Comparison of ENCODE assay signal across 7 mouse cellular contexts in the genomic region with DNA sequence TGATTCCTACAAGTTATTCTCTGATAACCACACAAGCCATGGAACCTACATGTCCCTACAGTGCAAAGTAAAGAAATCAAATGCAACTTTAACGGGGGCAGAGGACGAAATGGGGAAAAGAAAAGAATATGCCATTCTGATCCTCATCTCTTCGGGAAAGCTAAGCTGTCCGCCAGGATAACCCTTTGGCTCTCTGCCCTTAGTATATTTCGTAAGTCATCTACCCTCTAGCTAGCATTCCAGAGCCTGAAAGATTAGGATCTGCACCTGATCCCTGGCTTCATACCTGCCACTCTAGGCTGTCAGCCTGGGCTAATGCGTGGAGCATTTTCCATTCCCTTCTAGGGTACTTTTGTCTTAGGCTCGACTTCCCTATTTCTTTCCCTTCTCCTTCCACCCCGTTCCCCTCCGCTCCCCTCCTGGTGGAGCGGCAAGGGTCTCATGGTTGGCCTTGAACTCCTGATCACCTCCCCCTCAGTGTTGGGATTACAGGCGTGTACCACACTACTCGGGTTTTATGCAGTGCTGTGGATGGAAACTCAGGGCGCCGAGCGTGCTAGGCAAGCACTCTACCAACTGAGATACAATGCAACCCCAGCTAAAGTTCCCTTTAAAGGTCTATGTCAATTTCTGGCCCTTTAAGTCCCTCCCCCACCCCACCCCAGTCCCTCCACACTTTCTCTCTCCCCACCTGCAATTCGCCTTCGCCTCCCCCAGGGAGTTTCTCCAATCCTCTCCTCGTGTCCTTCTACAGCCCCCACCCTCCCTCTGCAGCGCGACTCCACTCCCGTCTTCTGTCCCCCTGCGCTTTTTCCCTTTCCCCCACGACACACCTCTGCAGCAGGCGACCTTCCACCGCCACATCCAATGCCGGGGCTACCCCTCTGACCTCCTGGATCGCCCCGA. TPM values are rescaled to one million over a fixed set of nuclear protein-coding genes. Genes with fewer than 3 reads are reported as not detected.
A peak's percentile ranks its signal among the peaks of the same experiment; 100 is the strongest.
DNase-seq lines count a peak whose midpoint lies in the region; ATAC-seq and TF ChIP-seq lines count a peak whose summit lies in the region.

No protein-coding gene starts in this region.

- peak overlapping the region; percentile 87 for H3K9ac ChIP-seq in heart, embryonic 13.5 days
- H3K9ac ChIP-seq in limb, embryonic 11.5 days (ENCODE audit: low read length) = peak overlapping the region; percentile 61

- no peak for TF ChIP-seq CTCF in bone marrow, adult 2 months (IDR thresholded peaks at IDR 0.05; ENCODE audit: control insufficient read depth, insufficient read depth, low read length)

- no peak for TF ChIP-seq POLR2A in bone marrow, adult 2 months (IDR thresholded peaks at IDR 0.05; ENCODE audit: borderline replicate concordance, control insufficient read depth, low read depth, low read length)
- no peak for TF ChIP-seq POLR2A in myocyte (IDR thresholded peaks at IDR 0.05; ENCODE audit: insufficient read length, low read depth)

- peak overlapping the region; percentile 65 for H3K27ac ChIP-seq in bone marrow, adult 2 months (ENCODE audit: control insufficient read depth, insufficient read depth, low read depth, low read length, poor library complexity)
- H3K27ac ChIP-seq in heart, embryonic 13.5 days (replicated peaks) = peak overlapping the region; percentile 72
- no peak overlapping the region for H3K27ac ChIP-seq in limb, embryonic 11.5 days (replicated peaks; ENCODE audit: low read depth, low read length)

- peaks cover 9% of the 10 kb centered on the region for H3K36me3 ChIP-seq in heart, embryonic 13.5 days
- H3K36me3 ChIP-seq in limb, embryonic 11.5 days (ENCODE audit: control insufficient read depth, insufficient read depth, low read length) = no peaks in the 10 kb centered on the region
- H3K36me3 ChIP-seq in myocyte (ENCODE audit: control insufficient read depth, insufficient read depth) = no peaks in the 10 kb centered on the region

- intact Hi-C loops in left cerebral cortex, postnatal 4 days (cut with DNase I) = no loop called here

- H3K4me3 ChIP-seq in bone marrow, adult 2 months (replicated peaks; ENCODE audit: control insufficient read depth, low read depth, low read length) = peak overlapping the region; percentile 79
- H3K4me3 ChIP-seq in heart, embryonic 13.5 days = peak overlapping the region; percentile 73
- H3K4me3 ChIP-seq in limb, embryonic 11.5 days (ENCODE audit: low read depth, low read length) = peak overlapping the region; percentile 64
- peak overlapping the region; percentile 57 for H3K4me3 ChIP-seq in myocyte

- H3K4me1 ChIP-seq in bone marrow, adult 2 months (ENCODE audit: control insufficient read depth, insufficient read depth, low read length) = peaks cover 7% of the 10 kb centered on the region
- peaks cover 38% of the 10 kb centered on the region for H3K4me1 ChIP-seq in heart, embryonic 13.5 days
- 0 out of 2 replicates have a peak, but pooled peaks cover 6% of the 10 kb centered on the region for H3K4me1 ChIP-seq in limb, embryonic 11.5 days (ENCODE audit: control insufficient read depth, insufficient read depth, low read length)

- peaks cover 26% of the 10 kb centered on the region for H3K79me2 ChIP-seq in myocyte (ENCODE audit: control insufficient read depth, insufficient read depth)

- H3ac ChIP-seq in myocyte (ENCODE audit: control insufficient read depth, insufficient read length) = peak overlapping the region; percentile 56

- 4% methylated on average over 28 of the region's 28 CpGs for WGBS in bone marrow, adult 2 months
- WGBS in heart, embryonic 13.5 days = 8% methylated on average over 28 of the region's 28 CpGs
- WGBS in limb, embryonic 11.5 days = 16% methylated on average over 28 of the region's 28 CpGs

- H3K27me3 ChIP-seq in heart, embryonic 13.5 days (replicated peaks) = no peaks in the 10 kb centered on the region
- no peaks in the 10 kb centered on the region for H3K27me3 ChIP-seq in limb, embryonic 11.5 days (ENCODE audit: control insufficient read depth, insufficient read depth, low read length)
- H3K27me3 ChIP-seq in myocyte (ENCODE audit: control insufficient read depth, insufficient read depth, insufficient read length) = no peaks in the 10 kb centered on the region

- no peaks in the 10 kb centered on the region for H3K9me3 ChIP-seq in heart, embryonic 13.5 days
- no peaks in the 10 kb centered on the region for H3K9me3 ChIP-seq in limb, embryonic 11.5 days (ENCODE audit: control insufficient read depth, low read length)

- H3K4me2 ChIP-seq in heart, embryonic 13.5 days = peak overlapping the region; percentile 87
- H3K4me2 ChIP-seq in limb, embryonic 11.5 days (ENCODE audit: low read depth, severe bottlenecking) = peak overlapping the region; percentile 63
- peak overlapping the region; percentile 95 for H3K4me2 ChIP-seq in myocyte (ENCODE audit: low read depth)

- DNase-seq in left cerebral cortex, postnatal 4 days = peak; percentile 40
- no peak for DNase-seq in left cerebral cortex, adult 8-10 months (ENCODE audit: low spot score in 2 of 2)
- DNase-seq in limb, embryonic 11.5 days (ENCODE audit: low spot score) = no peak
- no peak for DNase-seq in T-cell, adult 2 months (ENCODE audit: low spot score)

- ATAC-seq in heart, embryonic 13.5 days (ENCODE audit: extremely low read depth, insufficient number of reproducible peaks, low FRiP score, low TSS enrichment) = no peak
- no peak for ATAC-seq in limb, embryonic 11.5 days (ENCODE audit: insufficient number of reproducible peaks, low FRiP score, low TSS enrichment, low read depth)

TF ChIP-seq in myocyte, 11 proteins besides CTCF, POLR2A, EP300 and RAD21:
- TF ChIP-seq USF1 (IDR thresholded peaks at IDR 0.05; ENCODE audit: low read depth) (no peak), POLR2AphosphoS2 (IDR thresholded peaks at IDR 0.05; ENCODE audit: insufficient read length, low read depth) (no peak), MYOG (IDR thresholded peaks at IDR 0.05; ENCODE audit: control insufficient read depth in 1 of 3, insufficient read depth in 1 of 3, insufficient read length in 2 of 3, low read depth in 2 of 3) (no peak), TCF3 (IDR thresholded peaks at IDR 0.05; ENCODE audit: insufficient read length, low read depth) (no peak), MAX (IDR thresholded peaks at IDR 0.05; ENCODE audit: low read depth) (no peak), CEBPB (IDR thresholded peaks at IDR 0.05; ENCODE audit: insufficient read depth, poor library complexity, severe bottlenecking) (no peak)

RNA-seq across cellular contexts. Expression of gene Agfg2, which starts 0.9 kb away (rescaled TPM):
- total RNA-seq in left cerebral cortex, postnatal 4 days (2021) = 10 to 100 TPM; 23.9 to 24.7 TPM
- 10 to 100 TPM; 50.0 to 54.8 (median 51.4) TPM for total RNA-seq in left cerebral cortex, adult 8-10 months (2022)
- 33.1 and 50.5 TPM in 2 replicates for polyA plus RNA-seq in bone marrow, adult 2 months (2011; ENCODE audit: insufficient read depth, insufficient read length, low replicate concordance, missing spikeins)
- 19.7 and 20.7 TPM in 2 replicates for polyA plus RNA-seq in heart, embryonic 13.5 days (2015; fragmentation: Nextera tagmentation; extraction: Ambion mirVana)
- 14.1 and 15.4 TPM in 2 replicates for polyA plus RNA-seq in limb, embryonic 11.5 days (2014; fragmentation: Nextera tagmentation; extraction: Ambion mirVana)
- polyA plus RNA-seq in myocyte (2012; fragmentation: generic; extraction: Trizol) = 8.7 TPM

RNA-seq across cellular contexts. Expression of gene Irs3, which starts 38.1 kb away (rescaled TPM):
- under 1 TPM in 1 of 2 experiments, not detected in 1; 0.28 TPM for total RNA-seq in left cerebral cortex, postnatal 4 days (2021)
- under 1 TPM in 2 of 4 experiments, not detected in 2; 0.18 to 0.26 TPM for total RNA-seq in left cerebral cortex, adult 8-10 months (2022)
- 0.77 TPM in 1 of 2 replicates, not detected in the other for polyA plus RNA-seq in bone marrow, adult 2 months (2011; ENCODE audit: insufficient read depth, insufficient read length, low replicate concordance, missing spikeins)
- polyA plus RNA-seq in heart, embryonic 13.5 days (2015; fragmentation: Nextera tagmentation; extraction: Ambion mirVana) = 0.14 TPM in 1 of 2 replicates, not detected in the other
- polyA plus RNA-seq in limb, embryonic 11.5 days (2014; fragmentation: Nextera tagmentation; extraction: Ambion mirVana) = 0.31 and 0.47 TPM in 2 replicates
- 0.04 TPM for polyA plus RNA-seq in myocyte (2012; fragmentation: generic; extraction: Trizol)

RNA-seq across cellular contexts. Expression of gene Sap25, which starts 42.5 kb away (rescaled TPM):
- 1 to 10 TPM; 2.8 to 4.9 TPM for total RNA-seq in left cerebral cortex, postnatal 4 days (2021)
- total RNA-seq in left cerebral cortex, adult 8-10 months (2022) = 1 to 10 TPM in 3 of 4 experiments, under 1 TPM in 1; 0.91 to 5.9 (median 3.5) TPM
- polyA plus RNA-seq in bone marrow, adult 2 months (2011; ENCODE audit: insufficient read depth, insufficient read length, low replicate concordance, missing spikeins) = 65.6 and 161 TPM in 2 replicates
- 3.9 and 4.1 TPM in 2 replicates for polyA plus RNA-seq in heart, embryonic 13.5 days (2015; fragmentation: Nextera tagmentation; extraction: Ambion mirVana)
- polyA plus RNA-seq in limb, embryonic 11.5 days (2014; fragmentation: Nextera tagmentation; extraction: Ambion mirVana) = 8.2 and 9.2 TPM in 2 replicates
- 4.6 TPM for polyA plus RNA-seq in myocyte (2012; fragmentation: generic; extraction: Trizol)

RNA-seq across cellular contexts. Expression of gene Gm20605, which starts 54.7 kb away (rescaled TPM):
- 10 to 100 TPM in 1 of 2 experiments, 1 to 10 TPM in 1; 9.9 to 10.2 TPM for total RNA-seq in left cerebral cortex, postnatal 4 days (2021)
- 10 to 100 TPM in 1 of 4 experiments, 1 to 10 TPM in 3; 5.6 to 11.5 (median 8.8) TPM for total RNA-seq in left cerebral cortex, adult 8-10 months (2022)
- polyA plus RNA-seq in bone marrow, adult 2 months (2011; ENCODE audit: insufficient read depth, insufficient read length, low replicate concordance, missing spikeins) = 24.9 and 41.6 TPM in 2 replicates
- 5.5 TPM in 2 replicates for polyA plus RNA-seq in heart, embryonic 13.5 days (2015; fragmentation: Nextera tagmentation; extraction: Ambion mirVana)
- 6.5 and 11.5 TPM in 2 replicates for polyA plus RNA-seq in limb, embryonic 11.5 days (2014; fragmentation: Nextera tagmentation; extraction: Ambion mirVana)
- polyA plus RNA-seq in myocyte (2012; fragmentation: generic; extraction: Trizol) = 3.3 TPM

RNA-seq across cellular contexts. Expression of gene Lrch4, which starts 54.7 kb away (rescaled TPM):
- 10 to 100 TPM; 13.7 to 13.9 TPM for total RNA-seq in left cerebral cortex, postnatal 4 days (2021)
- 10 to 100 TPM in 3 of 4 experiments, 1 to 10 TPM in 1; 9.5 to 18.0 (median 16.0) TPM for total RNA-seq in left cerebral cortex, adult 8-10 months (2022)
- polyA plus RNA-seq in bone marrow, adult 2 months (2011; ENCODE audit: insufficient read depth, insufficient read length, low replicate concordance, missing spikeins) = 36.1 and 108 TPM in 2 replicates
- polyA plus RNA-seq in heart, embryonic 13.5 days (2015; fragmentation: Nextera tagmentation; extraction: Ambion mirVana) = 21.8 and 24.2 TPM in 2 replicates
- polyA plus RNA-seq in limb, embryonic 11.5 days (2014; fragmentation: Nextera tagmentation; extraction: Ambion mirVana) = 31.1 and 35.3 TPM in 2 replicates
- 29.1 TPM for polyA plus RNA-seq in myocyte (2012; fragmentation: generic; extraction: Trizol)
